ENCODE assay signal across 9 mouse cellular contexts in genomic region chr5:114921551-114922365, GRCm38 (mm10). TPM values are rescaled to one million over a fixed set of nuclear protein-coding genes. Genes with fewer than 3 reads are reported as not detected.
DNase-seq lines count a peak whose midpoint lies in the region; ATAC-seq lines count a peak whose summit lies in the region.
"Had no signal": no experiment of that assay in that cellular context is flagged by ENCODE, and none has a peak within 500 bp of the region (broad histone marks: within the 10 kb centered on the region; RNA-seq: fewer than 3 reads in every experiment).

No protein-coding gene starts in this region.

- H3K9me3 ChIP-seq in kidney, embryonic 15.5 days (replicated peaks), result no peaks in the 10 kb centered on the region
- H3K9me3 ChIP-seq in forebrain, embryonic 13.5 days (replicated peaks), result no peaks in the 10 kb centered on the region
- H3K9me3 ChIP-seq in hindbrain, embryonic 13.5 days, result no peaks in the 10 kb centered on the region
- no peaks in the 10 kb centered on the region for H3K9me3 ChIP-seq in forebrain, embryonic 11.5 days (ENCODE audit: control insufficient read depth, low read length)

- H3K36me3 ChIP-seq in kidney, embryonic 15.5 days, result no peaks in the 10 kb centered on the region
- H3K36me3 ChIP-seq in forebrain, embryonic 13.5 days (ENCODE audit: poor library complexity, severe bottlenecking), result no peaks in the 10 kb centered on the region
- H3K36me3 ChIP-seq in hindbrain, embryonic 13.5 days, result no peaks in the 10 kb centered on the region
- H3K36me3 ChIP-seq in forebrain, embryonic 11.5 days (ENCODE audit: control insufficient read depth, insufficient read depth, low read length), result no peaks in the 10 kb centered on the region

- peak; percentile 16 for DNase-seq in right cerebral cortex, adult 18-20 months
- DNase-seq in right cerebral cortex, postnatal 36 days (ENCODE audit: low spot score in 2 of 2), result no peak
- DNase-seq in thymus, postnatal 25 days, result peak; percentile 77
- no peak for DNase-seq in forebrain, embryonic 11.5 days (ENCODE audit: low spot score)

- H3K27ac ChIP-seq in kidney, embryonic 15.5 days, result 0 out of 2 replicates have a peak overlapping the region, but pooled peaks have one; percentile 24
- no peak overlapping the region for H3K27ac ChIP-seq in forebrain, embryonic 13.5 days
- no peak overlapping the region for H3K27ac ChIP-seq in hindbrain, embryonic 13.5 days
- no peak overlapping the region for H3K27ac ChIP-seq in forebrain, embryonic 11.5 days (ENCODE audit: low read depth, low read length)

- peaks cover 27% of the 10 kb centered on the region for H3K4me1 ChIP-seq in kidney, embryonic 15.5 days
- H3K4me1 ChIP-seq in forebrain, embryonic 13.5 days, result peaks cover 7% of the 10 kb centered on the region
- H3K4me1 ChIP-seq in hindbrain, embryonic 13.5 days (replicated peaks), result peaks cover 10% of the 10 kb centered on the region
- H3K4me1 ChIP-seq in forebrain, embryonic 11.5 days (replicated peaks; ENCODE audit: control insufficient read depth, insufficient read depth, low read length), result no peaks in the 10 kb centered on the region

- no peak for ATAC-seq in kidney, embryonic 15.5 days (replicated peaks; ENCODE audit: low FRiP score)
- ATAC-seq in megakaryocyte, adult 5-6 weeks (ENCODE audit: poor library complexity, severe bottlenecking), result peak; percentile 87
- no peak for ATAC-seq in forebrain, embryonic 13.5 days
- no peak for ATAC-seq in hindbrain, embryonic 13.5 days (ENCODE audit: low FRiP score)
- ATAC-seq in forebrain, embryonic 11.5 days (replicated peaks; ENCODE audit: low FRiP score), result no peak

- peak overlapping the region; percentile 1; the same call in 1 of the 2 replicates for H3K4me2 ChIP-seq in kidney, embryonic 15.5 days
- H3K4me2 ChIP-seq in forebrain, embryonic 13.5 days, result no peak overlapping the region
- no peak overlapping the region for H3K4me2 ChIP-seq in hindbrain, embryonic 13.5 days
- H3K4me2 ChIP-seq in forebrain, embryonic 11.5 days (ENCODE audit: low read depth, low read length, severe bottlenecking), result no peak overlapping the region

- no peaks in the 10 kb centered on the region for H3K27me3 ChIP-seq in kidney, embryonic 15.5 days
- no peaks in the 10 kb centered on the region for H3K27me3 ChIP-seq in forebrain, embryonic 13.5 days
- H3K27me3 ChIP-seq in hindbrain, embryonic 13.5 days, result no peaks in the 10 kb centered on the region
- H3K27me3 ChIP-seq in forebrain, embryonic 11.5 days (ENCODE audit: control insufficient read depth, insufficient read depth, low read length), result no peaks in the 10 kb centered on the region

- WGBS in kidney, embryonic 15.5 days, result 66% methylated on average over 19 of the region's 19 CpGs
- WGBS in forebrain, embryonic 13.5 days, result 75% methylated on average over 19 of the region's 19 CpGs
- WGBS in hindbrain, embryonic 13.5 days, result 80% methylated on average over 19 of the region's 19 CpGs
- 83% methylated on average over 19 of the region's 19 CpGs for WGBS in forebrain, embryonic 11.5 days

- no peak overlapping the region for H3K4me3 ChIP-seq in kidney, embryonic 15.5 days (replicated peaks)
- no peak overlapping the region for H3K4me3 ChIP-seq in forebrain, embryonic 13.5 days
- H3K4me3 ChIP-seq in hindbrain, embryonic 13.5 days, result no peak overlapping the region
- H3K4me3 ChIP-seq in forebrain, embryonic 11.5 days (ENCODE audit: low read depth, low read length), result no peak overlapping the region

- no peak overlapping the region for H3K9ac ChIP-seq in kidney, embryonic 15.5 days
- no peak overlapping the region for H3K9ac ChIP-seq in forebrain, embryonic 13.5 days
- H3K9ac ChIP-seq in hindbrain, embryonic 13.5 days, result no peak overlapping the region
- H3K9ac ChIP-seq in forebrain, embryonic 11.5 days (ENCODE audit: low read length), result no peak overlapping the region

RNA-seq across cellular contexts. Expression of gene Oasl1, which starts 1.3 kb away (rescaled TPM):
- 1.6 and 2.0 TPM in 2 replicates for polyA plus RNA-seq in kidney, embryonic 15.5 days (2015; fragmentation: Nextera tagmentation; extraction: Ambion mirVana)
- total RNA-seq in megakaryocyte, adult 5-6 weeks (2015), result 4.3 and 9.3 TPM in 2 replicates
- total RNA-seq in megakaryocyte, adult 5-6 weeks (2017), result 1.3 and 2.4 TPM in 2 replicates
- polyA plus RNA-seq in forebrain, embryonic 13.5 days (2015; fragmentation: Nextera tagmentation; extraction: Ambion mirVana), result 0.15 and 0.28 TPM in 2 replicates
- polyA plus RNA-seq in hindbrain, embryonic 13.5 days (2015; fragmentation: Nextera tagmentation; extraction: Ambion mirVana), result 0.21 and 0.57 TPM in 2 replicates
- 0.20 TPM in 1 of 2 replicates, not detected in the other for polyA plus RNA-seq in forebrain, embryonic 11.5 days (2014; fragmentation: Nextera tagmentation; extraction: Ambion mirVana)

RNA-seq across cellular contexts. Expression of gene 2210016L21Rik, which starts 20.2 kb away (rescaled TPM):
- 62.8 and 68.0 TPM in 2 replicates for polyA plus RNA-seq in kidney, embryonic 15.5 days (2015; fragmentation: Nextera tagmentation; extraction: Ambion mirVana)
- 6.3 and 10.3 TPM in 2 replicates for total RNA-seq in megakaryocyte, adult 5-6 weeks (2015)
- 7.3 and 8.1 TPM in 2 replicates for total RNA-seq in megakaryocyte, adult 5-6 weeks (2017)
- 77.5 and 85.3 TPM in 2 replicates for polyA plus RNA-seq in forebrain, embryonic 13.5 days (2015; fragmentation: Nextera tagmentation; extraction: Ambion mirVana)
- polyA plus RNA-seq in hindbrain, embryonic 13.5 days (2015; fragmentation: Nextera tagmentation; extraction: Ambion mirVana), result 107 and 110 TPM in 2 replicates
- polyA plus RNA-seq in forebrain, embryonic 11.5 days (2014; fragmentation: Nextera tagmentation; extraction: Ambion mirVana), result 49.8 and 51.5 TPM in 2 replicates

RNA-seq across cellular contexts. Expression of gene Oasl2, which starts 25.0 kb away (rescaled TPM):
- polyA plus RNA-seq in kidney, embryonic 15.5 days (2015; fragmentation: Nextera tagmentation; extraction: Ambion mirVana), result 4.2 and 6.2 TPM in 2 replicates
- 55.8 and 59.4 TPM in 2 replicates for total RNA-seq in megakaryocyte, adult 5-6 weeks (2015)
- total RNA-seq in megakaryocyte, adult 5-6 weeks (2017), result 32.3 TPM in 2 replicates
- 1.5 and 2.0 TPM in 2 replicates for polyA plus RNA-seq in forebrain, embryonic 13.5 days (2015; fragmentation: Nextera tagmentation; extraction: Ambion mirVana)
- 3.5 and 3.6 TPM in 2 replicates for polyA plus RNA-seq in hindbrain, embryonic 13.5 days (2015; fragmentation: Nextera tagmentation; extraction: Ambion mirVana)
- polyA plus RNA-seq in forebrain, embryonic 11.5 days (2014; fragmentation: Nextera tagmentation; extraction: Ambion mirVana), result 1.4 and 1.5 TPM in 2 replicates

RNA-seq across cellular contexts. Expression of gene Hnf1a, which starts 49.1 kb away (rescaled TPM):
- polyA plus RNA-seq in kidney, embryonic 15.5 days (2015; fragmentation: Nextera tagmentation; extraction: Ambion mirVana), result 12.0 and 13.9 TPM in 2 replicates
- total RNA-seq in megakaryocyte, adult 5-6 weeks (2015), result not detected in 2 replicates
- not detected in 2 replicates for total RNA-seq in megakaryocyte, adult 5-6 weeks (2017)
- 0.05 and 0.06 TPM in 2 replicates for polyA plus RNA-seq in forebrain, embryonic 13.5 days (2015; fragmentation: Nextera tagmentation; extraction: Ambion mirVana)
- polyA plus RNA-seq in hindbrain, embryonic 13.5 days (2015; fragmentation: Nextera tagmentation; extraction: Ambion mirVana), result 0.10 TPM in 1 of 2 replicates, not detected in the other
- not detected in 2 replicates for polyA plus RNA-seq in forebrain, embryonic 11.5 days (2014; fragmentation: Nextera tagmentation; extraction: Ambion mirVana)
- polyA plus RNA-seq: heart, embryonic 14.5 days had no signal

Comparison
In these comparisons a context has a peak if more than half of its experiments do, and no peak if none do; other contexts are left out.
1. DNase-seq: peak in right cerebral cortex, adult 18-20 months (single experiment) and thymus, postnatal 25 days (single experiment); none in right cerebral cortex, postnatal 36 days (0 of 2) and forebrain, embryonic 11.5 days (single experiment).